Mouse (Mus musculus): ENCODE data around the gene Plscr4.

The Plscr4 gene

GRCm38 (mm10) chr9:92511696-92512095 is 54.5 kb downstream of the Plscr4 start:
- no peak for DNase-seq (ENCODE audit: low spot score)

DNA sequence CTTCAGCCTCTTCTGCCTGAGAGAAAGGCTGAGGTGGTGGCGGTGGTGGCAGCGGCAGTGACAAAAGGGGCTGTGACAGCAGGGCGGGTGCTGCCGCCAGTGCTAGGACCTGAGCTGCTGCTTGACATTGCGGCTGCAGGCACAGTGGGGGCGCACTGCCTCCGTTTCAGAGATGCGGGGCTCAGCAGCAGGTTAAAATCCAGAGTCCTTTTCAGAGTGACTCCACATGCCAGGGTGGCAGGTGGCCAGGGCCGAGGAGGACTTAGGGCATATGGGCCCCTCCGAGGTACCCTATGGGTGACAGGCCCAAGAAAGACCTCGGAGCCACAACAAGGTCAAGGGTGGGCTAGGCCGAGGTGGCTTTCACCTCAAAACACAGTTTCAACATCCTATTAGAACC is 59.9 kb downstream of the Plscr4 start:
- DNase-seq (ENCODE audit: low spot score): no peak

GRCm38 (mm10) chr9:92520751-92521150 is 63.6 kb downstream of the Plscr4 start:
- no peak for DNase-seq (ENCODE audit: low spot score)

GRCm38 (mm10) chr9:92524506-92524905 is 67.3 kb downstream of the Plscr4 start:
- no peak for DNase-seq (ENCODE audit: low spot score)

DNA sequence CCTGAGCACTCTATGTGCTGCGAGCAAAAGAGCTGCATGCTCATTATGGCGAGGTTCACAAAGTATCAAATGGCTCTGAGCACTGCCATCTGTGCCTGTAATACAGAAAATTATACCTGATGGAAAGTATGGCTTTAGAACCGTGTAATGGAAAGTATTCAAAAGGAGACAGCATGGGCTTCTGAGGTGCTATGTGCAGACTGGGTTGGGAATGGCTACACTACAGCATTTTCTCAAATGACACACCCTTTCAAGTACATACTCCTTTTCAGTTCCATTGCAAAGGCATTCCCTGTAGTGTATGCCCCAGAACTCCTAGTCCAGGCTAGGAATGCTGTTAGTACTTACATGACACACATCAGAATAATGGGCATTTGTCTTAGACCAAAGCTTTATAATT is 72.9 kb downstream of the Plscr4 start:
- DNase-seq (ENCODE audit: low spot score): no peak

GRCm38 (mm10) chr9:92537735-92538134 is 80.6 kb downstream of the Plscr4 start:
- no peak for DNase-seq (ENCODE audit: low spot score)

- DNase-seq (ENCODE audit: low spot score): no peak
Observed at GRCm38 (mm10) chr9:92538216-92538615, 81.0 kb downstream of the Plscr4 start.
